Mouse (Mus musculus): Measurements from ENCODE around the gene Klhdc8a.
A peak's percentile ranks its signal among the peaks of the same experiment; 100 is the strongest.
"Not testable (repeated sequence)": the region's sequence is repeated elsewhere in the genome, so short reads cannot be mapped to it uniquely, and the experiment has no call there.

The Klhdc8a gene

GRCm38 (mm10) chr1:132343656-132344055, 45.2 kb downstream of the Klhdc8a start:
- DNase-seq (ENCODE audit: low read depth, low spot score): no peak

- DNase-seq (ENCODE audit: low read depth, low spot score): no peak
Observed at GRCm38 (mm10) chr1:132345514-132345913, 47.1 kb downstream of the Klhdc8a start.

GRCm38 (mm10) chr1:132346134-132346851, 47.9 kb downstream of the Klhdc8a start:
- no peak for DNase-seq (ENCODE audit: low read depth, low spot score)

- no peak for DNase-seq (ENCODE audit: low read depth, low spot score)
Observed at GRCm38 (mm10) chr1:132346951-132347350, 48.5 kb downstream of the Klhdc8a start.

GRCm38 (mm10) chr1:132348401-132348800, 50.0 kb downstream of the Klhdc8a start:
- DNase-seq (ENCODE audit: low read depth, low spot score): no peak

GRCm38 (mm10) chr1:132349049-132349448, 50.6 kb downstream of the Klhdc8a start:
- not testable (repeated sequence) for DNase-seq (ENCODE audit: low read depth, low spot score)

GRCm38 (mm10) chr1:132349601-132350000, 51.2 kb downstream of the Klhdc8a start:
- not testable (repeated sequence) for DNase-seq (ENCODE audit: low read depth, low spot score)

GRCm38 (mm10) chr1:132351058-132351457, 52.6 kb downstream of the Klhdc8a start:
- DNase-seq (ENCODE audit: low read depth, low spot score): no peak

GRCm38 (mm10) chr1:132353389-132353788, 55.0 kb downstream of the Klhdc8a start:
- no peak for DNase-seq (ENCODE audit: low read depth, low spot score)

- no peak for DNase-seq (ENCODE audit: low read depth, low spot score)
Observed at GRCm38 (mm10) chr1:132354234-132354633, 55.8 kb downstream of the Klhdc8a start.

GRCm38 (mm10) chr1:132355162-132355601, 56.8 kb downstream of the Klhdc8a start:
- DNase-seq (ENCODE audit: low read depth, low spot score): no peak

GRCm38 (mm10) chr1:132355841-132356242, 57.4 kb downstream of the Klhdc8a start:
- peak; percentile 94 for DNase-seq (ENCODE audit: low read depth, low spot score)

GRCm38 (mm10) chr1:132356841-132357240, 58.4 kb downstream of the Klhdc8a start:
- DNase-seq (ENCODE audit: low read depth, low spot score): no peak

Data from brain, adult 2 months (tissue).